Mouse (Mus musculus) CH12.LX (cell line): ENCODE results near the gene Aimp1. TPM values are rescaled to one million over a fixed set of nuclear protein-coding genes. Genes with fewer than 3 reads are reported as not detected.

Experiments
- DNase-seq: peaks from one replicate; pipeline ENCODE4 v3.0.0-alpha.2; 2013; ENCODE audit errors: extremely low read depth
- H3K27ac ChIP-seq: 2 replicates; pipeline ENCODE4 v1.5.1; 2012; ENCODE audit warnings: low read depth, mild to moderate bottlenecking, control low read depth, moderate library complexity; ENCODE audit not compliant: insufficient read depth
- H3K27me3 ChIP-seq: replicated peaks from 2 replicates; pipeline ENCODE3; 2012; ENCODE audit warnings: inconsistent platforms
- H3K36me3 ChIP-seq, 2 experiments: replicated peaks in 1 of 2; 2 replicates each; pipeline versions ENCODE3 to v1.6.1; 2012; ENCODE audit warnings: inconsistent platforms in 1 of 2, low read length in 1 of 2, mild to moderate bottlenecking in 1 of 2, mixed read lengths in 1 of 2, moderate library complexity in 1 of 2; ENCODE audit not compliant: control insufficient read depth in 1 of 2, insufficient read depth in 1 of 2
- H3K4me1 ChIP-seq, 2 experiments: 2 replicates each; pipeline ENCODE4 v1.6.1; 2012; ENCODE audit warnings: inconsistent platforms in 1 of 2, moderate library complexity in 1 of 2; ENCODE audit not compliant: insufficient read depth in 2 of 2, control insufficient read depth in 1 of 2
- H3K4me2 ChIP-seq: 2 replicates; pipeline ENCODE4 v1.6.1; 2012; ENCODE audit warnings: low read depth, mild to moderate bottlenecking, control low read depth; ENCODE audit not compliant: poor library complexity, insufficient read depth, severe bottlenecking
- H3K4me3 ChIP-seq, 3 experiments: fragments of 150-350 bp in 1 of 3; sonication (generic) in 1 of 3; replicated peaks in 1 of 3; 2 replicates each; pipeline versions ENCODE3 to v1.5.1; 2011 to 2012; ENCODE audit warnings: low read depth in 2 of 3, low read length in 2 of 3, mild to moderate bottlenecking in 2 of 3, moderate library complexity in 2 of 3, control low read depth in 1 of 3, improper control_type of control experiment in 1 of 3, inconsistent platforms in 1 of 3, mixed read lengths in 1 of 3; ENCODE audit not compliant: poor library complexity in 1 of 3
- H3K79me2 ChIP-seq: replicated peaks from 2 replicates; pipeline ENCODE4 v1.6.1; 2012; ENCODE audit warnings: mild to moderate bottlenecking, moderate library complexity; ENCODE audit not compliant: control insufficient read depth, poor library complexity, insufficient read depth, severe bottlenecking; ENCODE audit errors: extremely low read depth
- H3K9ac ChIP-seq: 2 replicates; pipeline ENCODE4 v1.6.1; 2012; ENCODE audit warnings: low read depth, mild to moderate bottlenecking, control low read depth, moderate library complexity; ENCODE audit not compliant: insufficient read depth
- H3K9me3 ChIP-seq: replicated peaks from 2 replicates; pipeline ENCODE3; 2012; ENCODE audit warnings: low read length, inconsistent platforms, mixed read lengths
- BHLHE40 ChIP-seq: IDR thresholded peaks from 2 replicates; pipeline ENCODE4 v1.6.1; 2011; ENCODE audit warnings: mild to moderate bottlenecking, low read depth, low read length, improper control_type of control experiment
- CHD2 ChIP-seq: IDR thresholded peaks from 2 replicates; pipeline ENCODE4 v1.6.1; 2011; ENCODE audit warnings: low read length, improper control_type of control experiment
- CTCF ChIP-seq, 2 experiments: IDR thresholded peaks in 1 of 2; conservative IDR thresholded peaks in 1 of 2; 2 replicates each; pipeline ENCODE4 v1.5.1; 2011 to 2012; ENCODE audit warnings: low read depth in 2 of 2, low read length in 2 of 2, improper control_type of control experiment in 1 of 2, inconsistent platforms in 1 of 2, mild to moderate bottlenecking in 1 of 2, moderate library complexity in 1 of 2
- EP300 ChIP-seq: IDR thresholded peaks from 2 replicates; pipeline ENCODE4 v1.6.1; 2011; ENCODE audit warnings: low read length, improper control_type of control experiment
- ETS1 ChIP-seq: conservative IDR thresholded peaks from 2 replicates; pipeline ENCODE4 v1.6.1; 2012; ENCODE audit warnings: low read depth, mild to moderate bottlenecking, inconsistent platforms, low read length, improper control_type of control experiment, moderate library complexity
- GABPA ChIP-seq: IDR thresholded peaks from 2 replicates; pipeline ENCODE4 v1.6.1; 2012; ENCODE audit warnings: low read depth, low read length, improper control_type of control experiment, inconsistent platforms; ENCODE audit not compliant: insufficient replicate concordance
- HCFC1 ChIP-seq: IDR thresholded peaks from 2 replicates; pipeline ENCODE4 v1.6.1; 2012; ENCODE audit warnings: low read depth, mild to moderate bottlenecking, inconsistent platforms, low read length, improper control_type of control experiment
- IRF4 ChIP-seq: IDR thresholded peaks from 2 replicates; pipeline ENCODE4 v1.6.1; 2014; ENCODE audit warnings: low read depth, mild to moderate bottlenecking, inconsistent platforms, low read length, improper control_type of control experiment
- JUND ChIP-seq: conservative IDR thresholded peaks from 2 replicates; pipeline ENCODE4 v1.6.1; 2011; ENCODE audit warnings: low read depth, low read length, improper control_type of control experiment
- KAT2A ChIP-seq: IDR thresholded peaks from 2 replicates; pipeline ENCODE4 v1.6.1; 2012; ENCODE audit warnings: low read length, improper control_type of control experiment, inconsistent platforms; ENCODE audit not compliant: insufficient replicate concordance
- MAFK ChIP-seq: IDR thresholded peaks from 2 replicates; pipeline ENCODE4 v1.6.1; 2011; ENCODE audit warnings: low read length, improper control_type of control experiment; ENCODE audit not compliant: insufficient replicate concordance
- MAX ChIP-seq: IDR thresholded peaks from 2 replicates; pipeline ENCODE4 v1.6.1; 2011; ENCODE audit warnings: low read length, improper control_type of control experiment
- MAZ ChIP-seq: IDR thresholded peaks from 2 replicates; pipeline ENCODE4 v1.6.1; 2012; ENCODE audit warnings: low read depth, mild to moderate bottlenecking, inconsistent platforms, low read length, improper control_type of control experiment, moderate library complexity
- MEF2A ChIP-seq: IDR thresholded peaks from 2 replicates; pipeline ENCODE4 v1.6.1; 2014; ENCODE audit warnings: low read depth, mild to moderate bottlenecking, inconsistent platforms, low read length, improper control_type of control experiment, borderline replicate concordance
- MXI1 ChIP-seq: IDR thresholded peaks from 2 replicates; pipeline ENCODE4 v1.6.1; 2011; ENCODE audit warnings: mild to moderate bottlenecking, low read depth, low read length, improper control_type of control experiment
- NELFE ChIP-seq: IDR thresholded peaks from 2 replicates; pipeline ENCODE4 v1.6.1; 2011; ENCODE audit warnings: low read depth, low read length, improper control_type of control experiment
- NRF1 ChIP-seq: IDR thresholded peaks from 2 replicates; pipeline ENCODE4 v1.6.1; 2014; ENCODE audit warnings: low read depth, mild to moderate bottlenecking, inconsistent platforms, low read length, improper control_type of control experiment, moderate library complexity
- PAX5 ChIP-seq: IDR thresholded peaks from 2 replicates; pipeline ENCODE4 v1.6.1; 2012; ENCODE audit warnings: low read length, inconsistent platforms, mixed read lengths
- POLR2A ChIP-seq: IDR thresholded peaks from 2 replicates; pipeline ENCODE4 v1.6.1; 2011; ENCODE audit warnings: low read depth, mild to moderate bottlenecking, improper control_type of control experiment, low read length
- RAD21 ChIP-seq: IDR thresholded peaks from 2 replicates; pipeline ENCODE4 v1.6.1; 2011; ENCODE audit warnings: low read depth, mild to moderate bottlenecking, low read length, improper control_type of control experiment, moderate library complexity
- SIN3A ChIP-seq: IDR thresholded peaks from 2 replicates; pipeline ENCODE4 v1.6.1; 2012; ENCODE audit warnings: low read length, improper control_type of control experiment, inconsistent platforms
- TBP ChIP-seq: conservative IDR thresholded peaks from 2 replicates; pipeline ENCODE4 v1.6.1; 2011; ENCODE audit warnings: low read depth, low read length, improper control_type of control experiment
- TCF12 ChIP-seq: IDR thresholded peaks from 2 replicates; pipeline ENCODE4 v1.6.1; 2014; ENCODE audit warnings: low read depth, mild to moderate bottlenecking, inconsistent platforms, low read length, improper control_type of control experiment
- USF1 ChIP-seq: IDR thresholded peaks from 2 replicates; pipeline ENCODE4 v1.6.1; 2014; ENCODE audit warnings: low read depth, mild to moderate bottlenecking, inconsistent platforms, low read length, improper control_type of control experiment
- USF2 ChIP-seq: conservative IDR thresholded peaks from 2 replicates; pipeline ENCODE4 v1.6.1; 2011; ENCODE audit warnings: low read depth, low read length, improper control_type of control experiment
- ZC3H11A ChIP-seq: IDR thresholded peaks from 2 replicates; pipeline ENCODE4 v1.6.1; 2012; ENCODE audit warnings: low read depth, mild to moderate bottlenecking, inconsistent platforms, low read length, improper control_type of control experiment
- ZKSCAN1 ChIP-seq: IDR thresholded peaks from 2 replicates; pipeline ENCODE4 v1.6.1; 2012; ENCODE audit warnings: low read depth, inconsistent platforms, low read length, improper control_type of control experiment, borderline replicate concordance
- dilution Hi-C: fragments of 300-500 bp; cut with MboI; formaldehyde crosslinking; loops from 2 replicates; pipeline ENCODE4 v1.14.3; 2020; ENCODE audit warnings: low sequenced_read_pairs; ENCODE audit not compliant: extremely low pct_unique_long_range_greater_than_20kb, extremely low pct_ligation_motif_present
- in situ Hi-C: fragments of 300-500 bp; cut with MboI; formaldehyde crosslinking; loops from 3 replicates; pipeline ENCODE4 v1.14.3; 2019; ENCODE audit warnings: low sequenced_read_pairs, low pct_ligation_motif_present, low pct_unique_long_range_greater_than_20kb, mixed read lengths
- polyA plus RNA-seq: library from polyadenylated mRNA; unstranded; fragments of >175 nt; gene quantifications from 2 replicates; pipeline ENCODE4 v1.2.1, GENCODE M21; 2012; ENCODE audit warnings: low read depth; ENCODE audit not compliant: insufficient read length
- total RNA-seq, 2 experiments: library from RNA; depleted of rRNA; stranded (reverse); fragments of 300-350 nt in 1 of 2; fragments of >200 nt in 1 of 2; gene quantifications; 2 replicates each; pipeline ENCODE4 v1.2.3; 2012 to 2014

Aimp1 gene
- total and polyA plus RNA-seq, 3 experiments: 298 to 390 (median 305) TPM

GRCm38 (mm10) chr3:132633261-132633660 lies 50.9 kb downstream of the Aimp1 start:
- H3K4me1 ChIP-seq: no peaks in the 10 kb centered on the region
- dilution Hi-C loops: no loop called here
- no peak overlapping the region for H3K4me3 ChIP-seq
- TF ChIP-seq IRF4 (no peak), ETS1 (no peak), PAX5 (no peak), USF1 (no peak), NRF1 (no peak), MXI1 (no peak), MAFK (no peak), HCFC1 (no peak), MAX (no peak), SIN3A (no peak), BHLHE40 (no peak), MEF2A (no peak), CHD2 (no peak), KAT2A (no peak), RAD21 (no peak), ZKSCAN1 (no peak)
- H3K9ac ChIP-seq: no peak overlapping the region
- H3K79me2 ChIP-seq: no peaks in the 10 kb centered on the region
- no peaks in the 10 kb centered on the region for H3K36me3 ChIP-seq
- no peak overlapping the region for H3K4me2 ChIP-seq
- no peaks in the 10 kb centered on the region for H3K27me3 ChIP-seq
- DNase-seq: no peak
- in situ Hi-C loops: no loop called here
- no peaks in the 10 kb centered on the region for H3K9me3 ChIP-seq
- no peak overlapping the region for H3K27ac ChIP-seq

DNA sequence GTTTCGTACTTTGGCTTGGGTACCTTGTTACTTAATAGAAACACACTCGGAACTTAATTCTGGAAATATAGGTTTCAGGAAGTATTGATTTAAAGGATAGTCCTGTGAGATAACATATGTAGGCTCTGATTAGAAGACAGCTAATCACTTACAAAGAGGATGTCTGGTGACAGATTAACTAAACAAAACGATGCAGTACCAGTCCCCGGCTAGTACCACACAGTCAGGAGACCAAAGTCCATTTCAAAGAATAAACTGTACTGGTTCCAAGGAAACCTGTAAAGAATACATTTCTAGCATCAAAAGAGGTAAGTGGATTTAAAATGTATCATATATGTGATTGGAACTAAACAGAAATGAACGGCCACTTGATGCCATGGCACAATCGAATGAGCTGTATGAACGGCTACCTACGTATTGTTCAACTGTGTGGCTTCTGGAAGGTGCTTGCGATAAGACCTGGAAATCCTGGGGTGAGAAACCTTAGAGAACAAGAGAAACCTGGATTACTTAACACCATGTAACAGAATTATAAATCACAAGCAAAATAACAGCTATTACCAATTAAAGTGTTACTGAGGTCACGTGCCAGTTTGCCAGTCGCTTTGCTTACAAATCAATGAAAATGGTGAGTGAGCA lies 54.5 kb downstream of the Aimp1 start, which contains the start of gene Gimd1:
Gimd1 (plus strand) TSS at position 220 of the 639 bp plus-strand sequence.
- H3K27ac ChIP-seq: no peak within 1 kb of the TSS
- H3K4me1 ChIP-seq: peaks cover 0 to 4% of the 10 kb centered on the region in 2 experiments; a peak in 1 of 4 replicates
- H3K4me2 ChIP-seq: no peak within 1 kb of the TSS
- H3K9ac ChIP-seq: no peak within 1 kb of the TSS
- dilution Hi-C loops (no loop called here), in situ Hi-C loops (no loop called here)
- no peaks in the 10 kb centered on the region for H3K79me2 ChIP-seq
- H3K27me3 ChIP-seq: no peaks in the 10 kb centered on the region
- H3K36me3 ChIP-seq: no peaks in the 10 kb centered on the region
- no peak within 1 kb of the TSS for H3K4me3 ChIP-seq
- DNase-seq: no peak
- H3K9me3 ChIP-seq: no peaks in the 10 kb centered on the region
- TF ChIP-seq POLR2A (no peak), GABPA (no peak), MAZ (no peak), ZC3H11A (no peak), MXI1 (no peak), USF2 (no peak), TBP (no peak), ZKSCAN1 (no peak), NELFE (no peak), NRF1 (no peak), EP300 (no peak), TCF12 (no peak), CTCF (conservative IDR thresholded peaks at IDR 0.05 in 1 of 2, IDR thresholded peaks at IDR 0.05 in 1 of 2; ENCODE audit: low read depth in 2 of 2, low read length in 2 of 2) (no peak), KAT2A (no peak), JUND (no peak), MEF2A (no peak)
